Mouse (Mus musculus) spleen, adult 18-20 months (tissue): ENCODE results near the gene Psme3.

Experiments
- DNase-seq, 2 experiments: peaks; one replicate each; pipeline ENCODE4 v3.0.0; 2022; ENCODE audit warnings: mixed read lengths in 2 of 2

The Psme3 gene

GRCm38 (mm10) chr11:101355916-101356315 lies 39.9 kb downstream of the Psme3 start:
- no peak for DNase-seq

- DNase-seq = no peak
Measured at GRCm38 (mm10) chr11:101357505-101358182, 41.6 kb downstream of the Psme3 start.

- no peak for DNase-seq
Measured at GRCm38 (mm10) chr11:101359776-101360175, 43.8 kb downstream of the Psme3 start.

DNA sequence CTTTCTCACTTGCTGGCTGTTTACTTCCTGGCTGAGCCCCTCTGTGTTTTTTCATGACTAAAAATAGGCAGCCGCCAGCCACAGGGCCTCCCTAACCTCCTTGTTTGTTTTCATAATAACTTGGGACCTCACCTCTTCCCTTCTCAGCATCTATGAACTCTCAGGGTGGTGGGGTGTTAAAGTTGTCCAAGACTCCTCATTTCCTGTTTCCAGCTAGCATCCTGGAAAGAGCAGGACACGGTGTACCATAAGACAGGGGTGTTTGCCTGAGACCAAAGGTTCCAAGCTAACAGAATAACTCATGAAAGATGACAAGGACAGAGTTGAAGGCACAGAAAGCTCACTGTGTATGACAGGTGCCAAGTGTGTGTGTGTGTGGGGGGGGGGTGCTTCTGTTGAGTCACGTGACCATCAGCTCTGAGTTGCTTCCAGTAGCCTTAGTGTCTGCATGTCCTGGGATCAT lies 44.7 kb downstream of the Psme3 start:
- DNase-seq = no peak

DNA sequence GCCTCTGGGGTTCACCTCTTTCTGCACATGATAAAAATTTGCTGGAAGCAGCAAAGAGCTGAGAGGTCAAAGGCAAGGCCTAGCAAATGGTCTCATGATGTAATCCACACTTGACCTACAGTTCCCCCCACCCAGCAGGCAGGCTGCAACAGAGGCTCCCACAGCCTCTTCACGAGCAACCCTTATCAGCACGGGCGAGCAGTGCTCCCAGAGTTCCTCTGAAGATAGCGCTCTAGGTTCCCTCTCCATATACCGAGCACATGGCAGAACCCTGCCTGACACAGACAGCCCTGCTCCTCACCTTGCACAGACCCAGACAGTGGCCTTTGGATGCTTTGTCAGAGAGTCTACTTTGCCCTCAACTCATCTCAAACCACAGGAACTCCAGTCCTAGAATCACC lies 48.5 kb downstream of the Psme3 start:
- DNase-seq = no peak

DNA sequence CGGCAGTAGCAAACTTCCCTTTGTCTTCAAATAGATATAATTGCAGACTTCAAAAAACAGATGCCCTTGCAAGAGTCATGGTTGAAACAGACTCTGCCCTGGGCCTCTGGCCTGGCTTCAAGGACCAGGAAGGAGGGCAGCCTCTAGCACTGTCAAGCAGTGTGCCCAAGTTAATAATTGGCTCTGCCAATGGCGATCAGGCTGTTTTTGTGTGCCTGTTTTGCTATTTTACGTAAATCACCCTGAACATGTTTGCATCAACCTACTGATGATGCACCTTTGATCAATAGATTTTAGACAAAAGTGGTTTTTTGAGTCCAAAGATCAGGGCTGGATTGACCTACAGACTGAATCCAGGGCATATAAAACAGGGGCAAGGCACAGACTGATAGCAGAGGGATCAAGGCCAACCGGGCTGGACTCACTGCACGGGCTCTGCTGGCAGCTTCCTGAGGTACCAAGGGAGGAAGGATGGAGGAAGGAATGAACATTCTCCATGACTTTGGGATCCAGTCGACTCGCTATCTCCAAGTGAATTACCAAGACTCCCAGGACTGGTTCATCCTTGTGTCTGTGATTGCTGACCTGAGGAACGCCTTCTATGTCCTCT lies 51.4 kb downstream of the Psme3 start, which contains the start of gene G6pc:
Gene G6pc (plus strand): TSS at position 236 of the 610 bp plus-strand sequence.
- DNase-seq = no peak

DNA sequence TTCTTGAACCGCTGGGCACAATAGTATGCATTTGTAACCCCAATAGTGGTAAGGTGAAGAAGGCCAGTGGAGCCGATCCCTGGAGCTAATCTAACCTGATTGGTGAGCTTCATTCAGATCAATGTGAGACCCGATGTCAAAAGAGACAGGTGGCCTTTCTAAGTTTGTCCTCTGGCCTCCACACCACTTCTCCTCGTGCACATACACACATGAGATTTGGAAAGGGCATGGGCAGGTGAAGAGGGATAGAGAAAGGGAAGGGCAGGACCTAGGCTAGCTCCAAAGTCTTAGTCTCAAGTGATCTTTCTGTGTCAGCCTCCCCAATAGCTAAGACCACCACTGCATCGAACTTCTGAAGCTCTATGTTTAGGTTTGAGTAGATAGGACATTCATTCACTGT lies 54.1 kb downstream of the Psme3 start:
- no peak for DNase-seq
